Mouse (Mus musculus): Measurements from ENCODE around the gene Ociad2. TPM values are rescaled to one million over a fixed set of nuclear protein-coding genes. Genes with fewer than 3 reads are reported as not detected.
A peak's percentile ranks its signal among the peaks of the same experiment; 100 is the strongest.

Ociad2 gene
- 10 to 100 TPM; 48.8 to 50.9 TPM for total RNA-seq (2021)
- long read RNA-seq, experiment 1, transcript Ociad2-201 (7 exons, 2,554 nt) = major isoform, 60 of 68 reads
- long read RNA-seq, experiment 1, partial matches to known transcripts = 3 of 68 reads
- long read RNA-seq, experiment 1, other reads (novel, unspliced or antisense) = 5 of 68 reads
- long read RNA-seq, experiment 2, transcript Ociad2-201 (7 exons, 2,554 nt) = major isoform, 83 of 94 reads
- long read RNA-seq, experiment 2, partial matches to known transcripts = 4 of 94 reads
- long read RNA-seq, experiment 2, other reads (novel, unspliced or antisense) = 7 of 94 reads

DNA sequence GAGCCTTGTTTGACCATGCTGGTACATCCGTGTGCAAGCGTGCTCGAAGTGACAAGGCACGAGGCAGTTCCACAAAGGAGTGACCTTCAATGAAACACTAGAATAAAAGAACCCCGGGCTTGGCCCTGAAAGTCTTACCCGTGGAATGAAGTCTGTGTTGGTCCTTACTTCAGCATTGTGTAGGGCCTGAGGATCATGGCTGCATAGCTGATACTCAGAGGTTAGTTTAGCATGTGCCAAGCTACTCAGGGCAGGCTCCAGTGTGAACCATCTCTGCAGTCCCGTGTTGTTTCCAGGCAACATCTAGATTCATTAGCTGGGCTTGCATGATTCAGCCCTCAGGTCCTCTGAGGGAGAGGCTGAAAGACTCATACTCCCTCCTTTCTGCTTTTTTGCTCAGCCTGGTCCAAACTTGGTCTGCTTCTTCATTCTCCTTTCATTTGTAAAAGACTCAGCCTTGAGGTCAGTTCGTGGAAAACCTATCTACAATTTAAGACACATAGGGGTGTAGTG, at the start of gene Ociad2:
Ociad2 (minus strand) TSS at position 306 of the 513 bp plus-strand sequence.
- intact Hi-C loops (cut with DNase I) = no loop called here
- DNase-seq = no peak

DNA sequence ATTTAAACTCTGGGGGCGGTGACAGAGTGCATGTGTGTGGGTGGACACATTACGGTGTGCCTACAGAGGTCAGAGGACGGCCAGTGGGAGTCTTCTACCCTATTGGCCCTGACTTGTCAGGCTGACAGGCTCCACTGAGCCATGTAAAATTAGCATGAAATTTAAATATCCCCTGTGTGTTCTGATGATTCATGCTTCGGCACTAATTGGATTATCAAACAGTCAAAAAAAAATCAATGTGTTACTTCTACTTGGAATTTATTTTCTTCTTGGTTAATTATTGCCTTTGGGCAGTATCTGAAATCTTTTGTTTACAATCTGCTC, 42.8 kb upstream of the Ociad2 start:
- intact Hi-C loops (cut with DNase I) = loop anchor here (2.0 to 5.0 kb wide), 3 partner anchors 91 to 399 kb away; partner anchors contain the start of gene Ociad1
- DNase-seq = no peak

DNA sequence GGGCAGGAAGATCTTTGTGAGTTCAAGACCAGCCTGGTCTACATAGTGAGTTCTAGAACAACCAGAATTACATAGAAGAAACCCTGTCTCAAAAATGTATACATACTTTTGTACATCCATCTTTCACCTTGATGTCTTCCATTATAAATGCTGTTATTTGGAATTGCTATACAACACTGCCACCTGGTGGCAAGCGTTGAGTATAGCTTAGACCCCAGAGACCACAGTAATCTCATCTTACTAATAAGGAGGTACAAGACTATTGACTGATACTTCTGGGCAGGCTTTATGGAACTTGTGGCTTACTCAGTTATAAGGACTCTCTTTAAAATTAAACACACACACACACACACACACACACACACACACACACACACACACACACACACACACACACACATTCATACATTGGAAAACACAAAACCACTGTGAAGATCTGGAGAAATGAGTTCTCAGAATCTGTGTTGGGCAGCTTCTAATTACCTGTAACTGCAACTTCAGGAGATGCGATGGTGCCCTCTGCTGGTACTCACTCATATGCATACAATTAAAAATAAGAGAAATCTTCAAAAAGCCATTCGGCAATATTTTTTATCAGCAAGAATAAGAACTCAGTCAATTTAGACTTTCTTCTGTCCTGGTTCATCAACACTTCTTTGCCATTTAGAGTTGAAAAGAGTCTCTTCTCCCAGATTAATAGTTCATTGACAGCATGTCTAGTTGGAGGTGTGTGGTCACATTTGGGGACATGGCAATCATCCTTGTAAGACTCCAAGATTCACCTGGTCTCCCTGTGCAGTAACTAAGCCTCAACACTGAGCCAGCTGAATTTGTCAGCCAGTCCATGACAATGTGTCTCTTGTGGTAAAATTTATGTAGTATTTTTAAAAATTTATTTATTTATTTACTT, 42.2 kb upstream of the Ociad2 start:
- intact Hi-C loops (cut with DNase I) = loop anchor here (2.0 to 5.0 kb wide), 3 partner anchors 91 to 398 kb away; partner anchors contain the start of gene Ociad1
- peak in 1 of 2 experiments; percentile 41 for DNase-seq

DNA sequence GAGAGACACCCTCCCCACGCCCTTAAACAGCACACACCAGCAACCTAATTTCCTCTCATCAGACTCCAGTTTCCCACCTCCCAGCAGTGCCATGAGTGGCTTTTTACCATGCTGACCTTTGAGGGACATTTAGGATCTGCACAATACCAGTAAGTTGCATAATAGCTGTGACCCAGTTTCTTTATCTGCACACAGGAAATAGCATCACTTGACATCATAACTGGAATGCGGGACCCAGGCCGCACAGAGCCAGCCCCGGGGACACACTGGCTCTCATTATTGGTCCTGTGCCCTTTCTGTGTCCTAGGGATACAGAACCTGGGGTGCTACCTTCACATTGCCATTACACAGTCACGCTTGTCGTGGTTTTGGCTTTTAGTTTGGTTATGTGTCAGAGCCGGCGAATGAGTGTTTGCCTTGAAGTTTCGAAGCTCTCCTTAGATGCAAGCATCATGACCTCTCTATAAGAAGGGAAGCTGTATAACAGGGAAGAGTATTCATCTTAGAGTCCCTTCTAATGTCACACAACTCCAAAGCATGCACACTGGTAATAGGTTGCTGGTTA, 41.2 kb upstream of the Ociad2 start:
- intact Hi-C loops (cut with DNase I) = loop anchor here (2.0 to 5.0 kb wide), 4 partner anchors 90 to 397 kb away; partner anchors contain the start of gene Ociad1
- no peak for DNase-seq

DNA sequence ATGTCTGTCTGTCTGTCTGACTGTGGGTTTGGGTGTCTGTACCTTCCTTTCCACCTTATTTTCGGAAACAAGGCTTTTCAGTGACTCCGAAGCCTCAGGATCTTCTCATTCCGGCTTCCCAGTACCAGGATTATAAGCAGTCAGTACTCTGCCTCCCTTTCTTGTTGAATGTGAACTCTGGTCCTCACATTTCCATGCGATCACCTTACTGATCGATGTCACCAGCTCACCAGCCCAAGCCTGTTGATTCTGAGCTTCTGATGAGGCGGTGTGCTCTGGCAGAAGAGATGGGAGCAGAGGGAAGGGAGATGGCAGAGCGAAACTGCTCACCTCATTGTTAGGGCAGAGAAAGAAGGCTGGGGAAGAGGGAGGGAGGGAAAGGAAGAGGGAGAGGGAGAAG, 40.7 kb upstream of the Ociad2 start:
- DNase-seq = no peak

GRCm38 (mm10) chr5:73380829-73381228, 40.0 kb upstream of the Ociad2 start:
- intact Hi-C loops (cut with DNase I) = loop anchor here (2.0 to 5.0 kb wide), 3 partner anchors 89 to 248 kb away; partner anchors contain the start of gene Ociad1
- no peak for DNase-seq

More for the DNA sequence above, 40.7 kb upstream of the Ociad2 start:
- intact Hi-C loops (cut with DNase I) = loop anchor here (2.0 to 5.0 kb wide), 3 partner anchors 89 to 249 kb away; partner anchors contain the start of gene Ociad1

GRCm38 (mm10) chr5:73379908-73380307, 39.1 kb upstream of the Ociad2 start:
- intact Hi-C loops (cut with DNase I) = loop anchor here (2.0 to 10.0 kb wide), 6 partner anchors 48 to 485 kb away; partner anchors contain the start of gene Ociad1
- peak; percentile 66 to 69 for DNase-seq

DNA sequence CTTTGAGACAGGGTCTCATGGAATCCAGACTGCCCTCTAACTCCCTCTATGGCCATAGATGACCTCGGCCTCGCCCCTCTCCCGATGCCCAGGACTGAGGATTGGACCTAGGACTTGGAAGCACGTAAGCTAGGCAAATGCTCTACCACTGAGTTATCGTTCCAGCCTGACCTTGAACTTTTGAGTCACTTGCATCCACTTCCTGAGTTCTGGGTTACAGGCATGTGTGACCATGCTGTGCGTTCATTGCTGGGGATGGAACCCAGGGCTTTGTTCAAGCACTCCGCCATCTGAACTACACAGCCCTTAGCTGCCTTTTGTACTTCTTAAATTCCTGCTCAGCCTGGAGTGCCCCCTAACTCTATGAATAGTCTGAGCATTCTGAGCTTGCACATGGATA, 35.7 kb upstream of the Ociad2 start:
- DNase-seq = no peak
- intact Hi-C loops (cut with DNase I) = loop anchor here (5.0 to 10.0 kb wide), 3 partner anchors 44 to 482 kb away; no protein-coding TSS in a partner anchor

DNA sequence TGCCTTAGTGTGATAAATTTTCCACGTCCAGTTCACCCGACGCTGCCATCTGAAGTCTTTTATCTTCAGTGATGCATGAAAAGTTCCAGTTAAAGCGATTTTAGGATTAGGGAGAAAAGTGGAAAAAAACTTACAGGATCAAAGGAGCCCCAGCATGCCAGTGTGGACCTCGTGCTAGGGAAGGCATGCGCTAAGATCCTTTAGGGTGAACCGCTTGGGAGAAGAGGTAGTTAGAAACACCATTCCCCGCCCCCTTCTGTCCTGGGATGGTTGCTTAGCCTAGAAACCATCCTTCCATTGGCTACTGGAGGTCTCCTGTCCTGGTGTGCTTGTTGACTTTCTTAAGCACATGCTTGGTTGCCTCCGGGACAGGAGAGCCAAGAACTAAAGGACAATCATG, 35.2 kb upstream of the Ociad2 start:
- intact Hi-C loops (cut with DNase I) = loop anchor here (5.0 to 10.0 kb wide), 3 partner anchors 44 to 481 kb away; no protein-coding TSS in a partner anchor
- no peak for DNase-seq

DNA sequence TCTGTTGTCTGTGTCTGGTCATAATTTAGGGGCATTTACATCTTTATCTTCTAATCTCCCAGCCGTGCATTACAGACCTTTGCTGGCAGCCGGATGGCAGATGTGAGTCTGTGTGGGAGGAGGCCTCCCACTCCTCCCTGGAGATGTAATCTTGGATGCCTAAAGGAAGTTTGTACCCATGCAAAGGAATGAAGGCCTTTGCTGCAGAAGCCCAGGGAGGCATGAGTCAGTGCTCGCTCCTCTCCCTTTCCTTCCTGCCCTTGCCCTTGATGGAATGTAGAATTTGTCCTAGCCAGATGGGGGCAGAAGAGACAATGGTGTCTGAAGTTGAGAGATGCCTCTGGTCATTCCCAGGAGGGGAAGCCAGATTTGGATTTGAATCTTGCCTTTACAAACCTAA, 32.4 kb upstream of the Ociad2 start:
- intact Hi-C loops (cut with DNase I) = loop anchor here (10.0 kb wide), 2 partner anchors 58 to 478 kb away; no protein-coding TSS in a partner anchor
- no peak for DNase-seq

GRCm38 (mm10) chr5:73372601-73373000, 31.8 kb upstream of the Ociad2 start:
- DNase-seq = no peak

GRCm38 (mm10) chr5:73369731-73370130, 28.9 kb upstream of the Ociad2 start:
- intact Hi-C loops (cut with DNase I) = loop anchor here (10.0 kb wide), 2 partner anchors 55 to 475 kb away; no protein-coding TSS in a partner anchor
- DNase-seq = no peak

More at GRCm38 (mm10) chr5:73372601-73373000, 31.8 kb upstream of the Ociad2 start:
- intact Hi-C loops (cut with DNase I) = loop anchor here (10.0 kb wide), 2 partner anchors 58 to 478 kb away; no protein-coding TSS in a partner anchor

GRCm38 (mm10) chr5:73368845-73369447, 28.1 kb upstream of the Ociad2 start:
- no peak for DNase-seq
- intact Hi-C loops (cut with DNase I) = no loop called here

- intact Hi-C loops (cut with DNase I) = no loop called here
- DNase-seq = no peak
Measured at GRCm38 (mm10) chr5:73367906-73368305, 27.1 kb upstream of the Ociad2 start.

GRCm38 (mm10) chr5:73364107-73364864, 23.5 kb upstream of the Ociad2 start:
- DNase-seq = no peak
- intact Hi-C loops (cut with DNase I) = no loop called here

GRCm38 (mm10) chr5:73362791-73363190, 22.0 kb upstream of the Ociad2 start:
- no peak for DNase-seq
- intact Hi-C loops (cut with DNase I) = no loop called here

GRCm38 (mm10) chr5:73362338-73362737, 21.5 kb upstream of the Ociad2 start:
- intact Hi-C loops (cut with DNase I) = no loop called here
- DNase-seq = no peak

DNA sequence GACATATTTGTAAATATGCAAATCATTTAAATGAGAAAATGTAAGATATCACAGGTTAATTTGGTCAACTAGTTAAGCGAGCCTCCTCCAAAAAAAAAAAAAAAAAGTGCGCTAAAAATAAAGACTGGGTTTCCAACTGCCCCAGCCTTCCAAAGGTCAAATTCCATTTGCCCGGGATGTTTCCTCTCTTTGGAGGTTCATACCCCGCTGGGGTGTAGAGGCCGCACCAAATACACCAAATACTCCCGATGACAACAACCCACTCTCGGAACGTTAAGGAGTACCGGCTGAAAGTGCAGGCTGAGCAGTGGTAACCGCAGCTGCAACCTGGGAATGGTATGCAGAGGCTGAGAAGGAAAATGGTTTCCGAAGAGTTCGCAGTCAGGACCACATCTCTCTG, 19.4 kb upstream of the Ociad2 start:
- intact Hi-C loops (cut with DNase I) = no loop called here
- DNase-seq = no peak

DNA sequence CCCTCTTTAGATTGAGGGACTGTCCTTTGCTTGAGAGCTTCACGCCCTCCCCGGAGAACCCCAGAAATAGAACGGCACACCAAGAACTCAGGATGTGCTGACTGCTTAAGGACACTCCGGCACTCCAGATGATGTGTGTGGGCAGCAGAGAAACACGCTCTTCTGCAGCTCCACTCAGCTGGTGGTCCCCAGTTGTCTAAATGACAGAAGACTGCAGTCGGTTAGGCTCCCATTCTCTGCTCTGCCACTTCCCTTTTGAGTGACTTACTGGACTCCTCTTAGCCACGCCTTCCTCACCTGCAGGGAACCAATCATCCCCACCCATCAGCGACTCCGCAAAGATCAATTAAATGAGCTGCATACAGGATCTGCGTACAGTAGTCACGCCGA, 18.9 kb upstream of the Ociad2 start:
- intact Hi-C loops (cut with DNase I) = no loop called here
- DNase-seq = no peak
